Mouse (Mus musculus): ENCODE measurements around the gene Slc35f2.

Gene Slc35f2

DNA sequence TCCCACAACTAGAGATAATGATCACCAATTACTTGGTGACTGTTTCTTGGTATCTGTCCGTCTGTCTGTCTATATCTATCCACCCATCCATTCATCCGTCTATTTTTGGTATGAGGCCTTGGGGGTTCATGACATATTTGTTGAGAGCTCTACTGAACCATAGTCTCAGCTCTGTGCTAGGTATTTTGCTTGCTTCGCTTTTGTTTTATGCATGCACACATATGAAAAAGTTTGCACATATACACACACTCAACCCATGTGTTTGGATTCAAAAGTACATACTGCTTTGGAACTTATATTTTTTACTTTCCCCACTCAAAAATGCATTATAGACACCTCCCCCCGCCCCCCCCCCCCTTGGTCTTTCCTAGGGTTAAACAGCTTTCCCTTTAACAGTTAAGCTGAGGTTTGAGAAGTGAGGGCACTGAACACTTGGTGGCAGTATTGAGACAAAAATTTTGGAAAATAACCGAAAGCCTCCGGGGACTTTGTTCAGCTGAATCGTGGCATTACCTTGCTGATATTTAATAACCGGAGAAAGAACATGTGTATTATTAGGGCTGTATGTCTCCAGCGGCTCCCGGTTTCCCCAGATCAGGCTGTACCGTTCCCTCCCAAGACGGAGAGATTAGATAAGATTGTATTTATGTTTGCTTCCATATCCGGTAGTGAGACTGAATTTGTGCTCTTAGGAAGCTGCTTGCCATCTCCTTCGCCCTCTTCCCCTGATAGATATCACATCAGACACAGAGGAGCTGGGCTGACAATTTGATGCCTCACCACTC lies 57.9 kb downstream of the Slc35f2 start:
- DNase-seq: no peak

DNA sequence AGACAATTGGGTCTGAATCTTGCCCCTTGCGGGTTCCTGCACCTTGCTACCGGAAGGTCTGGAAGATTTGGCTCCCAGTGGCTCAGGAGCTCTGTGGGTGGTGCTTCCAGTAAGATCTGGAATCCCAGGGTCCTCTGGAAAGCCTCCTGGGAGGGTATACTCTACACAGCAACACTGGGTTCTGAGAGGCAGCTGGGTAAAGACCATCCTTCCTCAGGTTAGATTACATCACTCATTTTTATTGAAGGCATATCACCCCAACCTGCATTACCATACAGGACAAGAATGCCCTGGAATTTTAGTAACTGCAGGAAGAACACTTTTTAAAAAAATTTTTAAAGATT lies 58.5 kb downstream of the Slc35f2 start:
- DNase-seq: no peak

DNA sequence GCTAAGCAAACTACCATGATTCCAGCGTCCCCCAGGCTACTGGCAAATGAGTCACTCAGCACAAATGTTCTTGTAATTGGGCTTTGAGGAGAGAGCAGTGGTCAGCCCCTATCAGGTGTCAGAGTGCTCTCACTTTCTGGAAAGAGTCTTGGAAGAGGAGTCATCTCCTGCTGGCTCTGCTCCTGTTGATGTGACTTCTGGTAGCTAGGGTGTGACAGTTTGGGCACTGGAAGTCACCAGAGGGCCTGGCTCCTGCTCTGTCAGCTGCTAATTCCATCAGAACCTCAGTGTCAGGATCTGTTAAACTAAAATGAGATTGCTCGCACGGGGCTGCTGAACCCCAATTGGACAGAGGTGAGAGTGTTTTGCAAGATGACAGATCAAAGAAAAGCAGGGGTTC lies 63.7 kb downstream of the Slc35f2 start:
- no peak for DNase-seq

DNA sequence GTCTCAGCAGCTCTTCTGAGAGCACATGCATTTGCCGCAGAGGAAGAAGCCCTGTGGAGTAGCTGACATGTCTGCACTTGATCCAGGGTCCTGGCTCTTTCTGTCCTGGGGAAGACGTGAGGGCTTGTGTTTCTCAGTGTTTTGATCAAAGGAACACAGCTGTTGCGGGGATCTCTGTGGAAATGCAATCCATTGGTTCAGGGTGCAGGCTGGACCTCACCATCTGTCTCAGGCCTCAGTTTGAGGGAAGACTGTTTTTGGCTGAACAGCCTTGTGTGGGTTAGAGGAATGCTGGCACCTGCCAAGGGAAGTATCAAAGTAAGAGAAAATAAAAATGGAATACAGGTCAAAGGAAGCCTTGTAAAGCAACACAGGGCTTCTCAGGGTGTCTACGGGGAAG lies 64.6 kb downstream of the Slc35f2 start:
- no peak for DNase-seq

DNA sequence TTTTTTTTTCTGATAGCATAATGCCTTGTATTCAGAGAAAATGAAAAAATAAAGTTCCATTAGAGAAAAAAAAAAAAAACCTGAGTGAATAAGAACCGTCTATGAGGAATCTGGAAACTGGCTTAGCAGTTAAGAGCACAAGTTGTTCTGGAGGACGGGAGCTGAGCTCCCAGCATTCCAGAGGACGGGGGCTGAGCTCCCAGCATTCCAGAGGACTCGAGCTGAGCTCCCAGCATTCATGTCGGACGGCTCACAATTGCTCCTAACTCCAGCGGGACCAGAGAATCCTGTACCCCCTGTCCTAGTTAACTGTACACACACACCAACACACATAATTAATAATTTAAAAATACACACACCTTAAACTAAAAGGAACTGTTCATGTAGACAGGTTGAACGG lies 67.5 kb downstream of the Slc35f2 start:
- DNase-seq: no peak

DNA sequence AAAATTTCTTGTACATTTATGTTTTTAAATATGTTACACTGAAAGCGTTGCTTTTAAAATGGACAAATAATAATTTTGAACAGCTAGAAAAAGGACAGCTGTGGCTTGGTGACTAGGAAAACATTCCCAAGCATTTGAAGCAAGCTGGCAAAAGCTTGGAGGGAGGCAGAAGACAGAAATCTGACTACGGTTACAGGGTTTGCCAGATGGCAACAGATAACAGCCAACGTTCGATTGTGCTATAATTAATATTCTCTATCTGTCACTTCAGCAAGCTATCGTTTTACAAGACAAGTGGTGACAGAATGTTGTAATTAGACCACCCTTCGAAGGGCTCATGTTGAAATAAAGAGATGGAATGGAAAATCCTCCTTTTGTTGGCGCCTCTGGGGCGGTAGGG lies 77.2 kb downstream of the Slc35f2 start:
- DNase-seq: no peak

DNA sequence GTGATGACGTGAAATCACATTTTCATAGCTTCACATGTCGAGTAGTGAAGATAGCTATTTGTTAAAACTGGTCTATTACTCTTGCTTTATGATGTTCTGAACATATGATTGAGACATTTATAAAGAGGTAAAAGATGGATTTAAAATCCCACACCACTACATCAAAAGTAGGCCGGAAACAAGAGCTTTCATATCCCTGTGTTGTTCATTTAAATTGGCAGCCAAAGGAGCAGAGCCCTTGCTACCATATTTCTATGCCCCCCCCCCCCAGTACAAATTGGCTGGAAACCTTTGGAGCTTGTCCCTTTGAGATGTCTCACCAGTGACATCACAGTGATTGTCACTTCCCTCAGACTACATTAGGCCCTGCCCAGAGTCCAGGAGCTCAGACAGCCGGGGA lies 78.5 kb downstream of the Slc35f2 start, which contains the start of gene Sln:
TSS of gene Sln (plus strand) at position 301 of the 400 bp plus-strand sequence.
- no peak for DNase-seq

DNA sequence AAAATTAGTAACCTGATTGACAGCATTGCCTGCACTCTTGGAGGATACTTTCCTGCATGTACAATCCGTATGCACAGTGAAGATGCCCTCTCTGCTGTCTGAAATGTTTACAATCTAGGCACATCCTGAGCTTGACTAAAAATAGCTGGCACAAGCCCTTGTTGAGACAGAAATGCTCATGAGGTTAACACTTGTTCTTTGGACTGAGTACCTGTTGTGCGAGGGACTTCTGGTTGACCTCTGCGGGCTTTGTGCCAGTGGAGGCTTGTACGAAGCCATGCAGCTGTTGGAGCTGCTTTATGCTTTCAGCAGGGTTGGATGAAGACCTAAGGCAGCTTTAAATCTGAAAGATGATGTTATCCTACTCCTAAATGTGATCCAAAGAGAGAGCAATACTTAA lies 80.8 kb downstream of the Slc35f2 start:
- no peak for DNase-seq

DNA sequence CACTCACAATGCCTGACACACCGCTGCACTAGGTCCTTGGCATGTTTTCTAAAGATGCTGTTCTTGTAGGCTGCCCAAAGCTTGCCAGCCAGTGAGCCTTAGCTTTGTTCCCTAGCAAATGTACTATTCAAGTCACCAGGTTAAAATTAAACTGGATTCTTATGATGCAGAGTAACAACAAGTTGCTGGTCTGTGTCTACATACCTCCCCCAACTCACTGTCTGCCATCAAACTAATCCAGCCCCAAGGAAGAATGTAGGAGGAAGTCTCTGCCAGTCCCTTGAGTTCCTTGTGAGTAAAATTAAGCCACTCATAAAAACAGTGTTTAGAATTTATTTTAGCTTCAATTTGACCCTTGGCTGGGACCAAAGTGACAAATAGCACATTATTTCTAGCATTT lies 82.3 kb downstream of the Slc35f2 start:
- no peak for DNase-seq

DNA sequence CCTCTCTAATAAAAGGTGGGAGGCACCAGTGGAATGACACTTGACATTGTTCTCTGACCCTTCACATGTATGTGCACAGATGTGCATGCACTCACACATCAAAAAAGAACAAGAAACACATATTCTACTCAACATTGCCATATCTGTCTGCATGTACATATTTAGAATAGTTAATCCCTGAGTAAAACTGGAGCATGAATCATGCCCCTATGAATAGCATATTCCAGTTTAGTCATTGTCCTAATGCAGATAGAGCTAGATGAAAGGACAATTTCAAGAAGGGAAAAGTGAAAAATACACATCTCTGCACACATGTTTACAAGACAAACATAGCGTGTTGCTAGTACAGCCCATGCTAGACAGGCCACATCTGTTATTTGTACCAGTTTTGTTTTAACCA lies 83.2 kb downstream of the Slc35f2 start:
- no peak for DNase-seq

DNA sequence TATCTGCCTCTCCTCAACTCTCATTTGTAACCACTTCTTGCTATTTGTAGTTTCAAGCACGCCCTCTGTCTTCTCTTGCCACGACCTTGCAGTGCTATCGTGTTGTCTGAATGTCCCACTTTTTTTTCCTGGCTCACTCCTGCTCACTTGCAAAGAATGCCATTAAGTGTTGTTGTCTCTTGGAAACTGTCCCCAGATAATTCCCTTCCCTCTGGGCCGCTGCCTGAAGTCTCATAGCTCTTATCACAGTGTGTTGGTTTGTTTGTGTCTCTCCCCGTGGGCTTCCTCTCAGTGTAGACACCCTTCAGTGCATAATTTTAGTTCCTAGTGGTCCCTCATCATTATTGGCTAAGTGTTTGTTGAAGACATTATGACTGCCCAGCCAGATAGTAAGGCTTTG lies 86.5 kb downstream of the Slc35f2 start:
- no peak for DNase-seq

All from liver (tissue).